Mouse (Mus musculus): Measurements from ENCODE around the gene Zscan18. TPM values are rescaled to one million over a fixed set of nuclear protein-coding genes. Genes with fewer than 3 reads are reported as not detected.

Zscan18 gene
- polyA plus RNA-seq, 1 experiment = not detected

DNA sequence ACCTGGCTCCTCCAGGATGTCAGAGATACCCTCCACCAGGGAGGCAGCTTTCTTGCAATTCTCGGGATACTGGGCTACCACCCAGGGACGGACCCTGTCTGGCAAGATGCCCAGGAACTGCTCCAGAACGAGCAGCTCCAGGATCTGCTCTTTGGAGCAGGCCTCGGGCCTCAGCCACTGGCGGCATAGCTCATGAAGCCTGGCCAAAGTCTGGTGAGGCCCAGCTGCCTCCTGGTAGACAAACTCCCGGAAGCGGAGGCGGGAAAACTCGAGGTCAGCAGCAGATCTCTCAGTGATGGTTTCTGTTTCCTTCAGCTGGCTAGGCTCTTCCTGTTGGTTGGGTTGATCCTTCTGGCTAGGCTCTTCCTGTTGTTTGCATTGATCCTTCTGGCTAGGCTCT, 29.3 kb downstream of the Zscan18 start:
- TF ChIP-seq GATA1 (IDR thresholded peaks at IDR 0.05; ENCODE audit: low read length) = no peak

GRCm38 (mm10) chr7:12749431-12750198, 53.8 kb downstream of the Zscan18 start:
- no peak for TF ChIP-seq GATA1 (IDR thresholded peaks at IDR 0.05; ENCODE audit: low read length)

DNA sequence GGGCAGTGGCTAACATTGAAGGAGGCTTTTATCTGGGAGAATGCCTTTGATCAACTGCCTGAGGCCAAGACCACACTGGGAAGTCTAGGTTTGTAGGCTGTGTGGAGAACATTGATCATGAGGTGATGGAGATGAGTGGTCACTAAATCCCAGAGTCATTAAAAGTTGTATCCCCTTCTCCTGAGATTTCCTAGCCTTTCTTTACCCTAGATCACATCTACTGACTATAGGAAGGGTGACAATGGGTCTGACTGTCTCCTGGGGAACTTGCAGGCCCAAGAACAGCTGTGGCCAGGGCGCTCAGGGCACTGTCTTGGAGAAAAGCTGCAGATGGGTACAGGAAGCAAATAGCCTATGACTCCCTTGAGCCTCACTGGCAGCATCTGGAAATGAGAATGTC, 68.5 kb downstream of the Zscan18 start, which contains the start of gene Vmn2r56:
Vmn2r56 (minus strand) TSS at position 101 of the 400 bp plus-strand sequence.
- TF ChIP-seq GATA1 (IDR thresholded peaks at IDR 0.05; ENCODE audit: low read length) = no peak

Other genes with a start within 250 kb of the Zscan18 start
- gene Vmn2r53, start 194.8 kb downstream of the Zscan18 start, polyA plus RNA-seq (2012) = not detected in 2 replicates
- not detected in 2 replicates for gene Vmn2r54, start 163.3 kb downstream of the Zscan18 start, polyA plus RNA-seq (2012)
- gene Vmn2r55, start 118.6 kb downstream of the Zscan18 start, polyA plus RNA-seq (2012) = not detected in 2 replicates
- not detected in 2 replicates for gene Vmn2r56, start 68.6 kb downstream of the Zscan18 start, polyA plus RNA-seq (2012)
- gene Zfp329, start 15.2 kb upstream of the Zscan18 start, polyA plus RNA-seq (2012) = 0.21 and 0.25 TPM in 2 replicates
- gene Zfp110, start 31.1 kb upstream of the Zscan18 start, polyA plus RNA-seq (2012) = 2.3 and 3.0 TPM in 2 replicates
- gene Zfp128, start 77.5 kb upstream of the Zscan18 start, polyA plus RNA-seq (2012) = 0.65 and 0.75 TPM in 2 replicates
- gene Zscan22, start 94.2 kb upstream of the Zscan18 start, polyA plus RNA-seq (2012) = 4.1 and 5.8 TPM in 2 replicates
- 2,301 and 3,402 TPM in 2 replicates for gene Rps5, start 118.7 kb upstream of the Zscan18 start, polyA plus RNA-seq (2012)
- 2.0 and 3.0 TPM in 2 replicates for gene Rnf225, start 123.8 kb upstream of the Zscan18 start, polyA plus RNA-seq (2012)
- 4.6 and 5.0 TPM in 2 replicates for gene Zfp324, start 162.2 kb upstream of the Zscan18 start, polyA plus RNA-seq (2012)
- gene Zfp446, start 174.2 kb upstream of the Zscan18 start, polyA plus RNA-seq (2012) = 5.8 and 5.9 TPM in 2 replicates
- gene Slc27a5, start 194.6 kb upstream of the Zscan18 start, polyA plus RNA-seq (2012) = not detected in 2 replicates
- 297 and 367 TPM in 2 replicates for gene Trim28, start 195.5 kb upstream of the Zscan18 start, polyA plus RNA-seq (2012)
- gene Zbtb45, start 206.4 kb upstream of the Zscan18 start, polyA plus RNA-seq (2012) = 192 and 209 TPM in 2 replicates
- 86.1 and 432 TPM in 2 replicates for gene Chmp2a, start 231.2 kb upstream of the Zscan18 start, polyA plus RNA-seq (2012)
- gene Ube2m, start 234.6 kb upstream of the Zscan18 start, polyA plus RNA-seq (2012) = 343 and 422 TPM in 2 replicates

Data from G1E-ER4 (cell line).